Mouse (Mus musculus): Measurements from ENCODE around the gene Wdr18.

Wdr18 gene

GRCm38 (mm10) chr10:79977324-79977723 is 17.4 kb downstream of the Wdr18 start:
- no peak for DNase-seq (ENCODE audit: low spot score in 2 of 2)

DNA sequence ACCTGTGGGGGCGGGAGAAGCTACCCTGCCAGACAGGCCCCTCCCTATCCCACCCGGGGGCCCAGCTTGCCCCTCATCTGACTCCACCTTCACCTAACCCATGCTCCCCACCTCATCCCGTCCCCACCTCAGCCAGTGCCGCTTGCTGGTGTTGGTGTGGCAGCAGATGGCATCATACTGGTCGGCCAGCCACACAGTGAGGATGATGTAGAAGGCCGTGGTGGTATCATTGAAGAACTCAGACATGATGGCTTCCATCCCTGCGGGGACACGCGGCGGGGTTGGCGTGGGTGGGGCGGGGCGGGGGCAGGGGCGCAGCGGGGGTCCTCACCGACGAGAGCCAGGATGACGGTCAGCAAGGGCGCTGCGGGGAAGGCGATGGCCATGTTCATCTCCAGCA is 18.1 kb downstream of the Wdr18 start:
- no peak for DNase-seq (ENCODE audit: low spot score in 2 of 2)

DNA sequence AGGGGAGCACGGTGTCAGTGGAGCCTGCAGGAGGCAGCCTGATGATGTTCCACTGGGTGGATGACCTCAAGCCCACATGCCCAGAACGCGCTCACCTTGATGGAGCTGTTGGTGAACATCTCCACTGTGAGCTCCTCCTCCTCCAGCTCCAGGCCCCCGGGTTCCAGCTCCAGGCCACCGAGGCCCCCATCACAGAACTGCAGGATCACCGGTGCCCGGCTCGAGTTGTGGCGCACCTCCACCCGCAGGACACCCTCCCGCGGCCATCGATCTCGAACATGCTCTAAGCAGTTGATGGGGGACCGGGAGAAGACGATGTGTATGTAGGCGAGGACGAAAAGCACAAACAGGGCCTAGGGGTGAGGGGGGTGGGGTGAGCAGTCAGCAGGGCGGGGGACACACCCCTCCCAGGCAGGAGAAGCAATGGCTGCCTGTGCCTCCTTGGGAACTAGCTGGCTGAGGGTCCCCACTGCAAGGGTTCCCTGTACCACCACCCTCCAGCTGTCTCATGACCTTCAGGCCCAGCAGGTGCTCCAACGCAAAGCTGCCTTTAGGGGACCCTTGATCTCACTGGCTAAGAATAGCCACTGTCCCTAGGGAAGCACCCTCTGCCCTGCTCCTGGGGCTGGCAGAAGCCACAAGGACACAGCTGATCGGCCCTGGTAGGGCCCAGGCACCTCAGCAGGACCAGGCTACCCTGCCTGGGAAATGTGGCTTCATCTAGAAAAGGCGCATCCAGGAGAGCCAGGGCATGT is 19.6 kb downstream of the Wdr18 start:
- DNase-seq (ENCODE audit: low spot score in 2 of 2): no peak

DNA sequence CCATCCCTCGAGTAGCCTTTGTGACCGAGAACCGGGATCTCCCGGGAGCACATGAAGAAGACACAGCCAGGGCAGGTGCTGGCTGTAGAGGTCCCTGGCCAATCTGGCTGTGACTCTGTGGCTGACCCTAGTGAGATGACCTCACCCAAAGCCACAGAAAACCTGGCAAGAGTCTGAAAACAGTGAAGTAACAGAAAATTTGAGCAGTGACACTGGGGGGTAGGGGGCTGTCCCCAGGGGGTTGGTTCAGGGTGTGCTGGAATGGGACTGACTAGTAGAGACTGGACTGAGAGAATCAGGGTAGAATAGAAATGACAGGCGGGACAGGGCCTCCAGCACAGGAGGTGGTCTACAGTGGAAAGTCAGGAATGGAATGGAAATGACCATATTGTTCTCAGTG is 23.3 kb downstream of the Wdr18 start:
- DNase-seq (ENCODE audit: low spot score in 2 of 2): no peak

DNA sequence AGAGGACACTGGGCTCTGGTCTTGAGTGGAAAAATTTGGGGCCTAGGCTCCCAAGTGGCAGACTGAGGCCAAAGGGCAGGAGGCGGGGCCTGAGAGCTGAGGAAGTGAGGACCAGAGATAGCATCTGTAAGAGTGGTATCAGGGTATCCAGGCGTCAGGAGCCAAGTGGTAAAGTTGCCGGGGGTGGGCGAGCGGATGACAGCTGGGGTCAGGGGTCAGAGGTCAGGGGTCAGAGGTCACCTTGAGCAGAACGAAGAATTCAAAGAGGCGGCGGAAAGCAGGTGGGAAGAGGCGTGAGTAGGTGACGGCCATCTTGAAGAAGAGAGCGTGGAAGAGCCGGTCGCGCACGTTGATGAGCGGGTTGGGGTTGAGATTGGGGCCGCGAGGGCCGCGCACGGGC is 23.7 kb downstream of the Wdr18 start:
- DNase-seq (ENCODE audit: low spot score in 2 of 2): peak in 1 of 2 experiments; percentile 71

- DNase-seq (ENCODE audit: low spot score in 2 of 2): peak; percentile 65 to 84
Measured at GRCm38 (mm10) chr10:79984195-79984816, 24.4 kb downstream of the Wdr18 start, which contains the start of gene Tmem259. Gene Tmem259 (minus strand): TSS chr10:79984330.

GRCm38 (mm10) chr10:79984871-79985270 is 24.9 kb downstream of the Wdr18 start:
- peak; percentile 98 to 99 for DNase-seq (ENCODE audit: low spot score in 2 of 2)

DNA sequence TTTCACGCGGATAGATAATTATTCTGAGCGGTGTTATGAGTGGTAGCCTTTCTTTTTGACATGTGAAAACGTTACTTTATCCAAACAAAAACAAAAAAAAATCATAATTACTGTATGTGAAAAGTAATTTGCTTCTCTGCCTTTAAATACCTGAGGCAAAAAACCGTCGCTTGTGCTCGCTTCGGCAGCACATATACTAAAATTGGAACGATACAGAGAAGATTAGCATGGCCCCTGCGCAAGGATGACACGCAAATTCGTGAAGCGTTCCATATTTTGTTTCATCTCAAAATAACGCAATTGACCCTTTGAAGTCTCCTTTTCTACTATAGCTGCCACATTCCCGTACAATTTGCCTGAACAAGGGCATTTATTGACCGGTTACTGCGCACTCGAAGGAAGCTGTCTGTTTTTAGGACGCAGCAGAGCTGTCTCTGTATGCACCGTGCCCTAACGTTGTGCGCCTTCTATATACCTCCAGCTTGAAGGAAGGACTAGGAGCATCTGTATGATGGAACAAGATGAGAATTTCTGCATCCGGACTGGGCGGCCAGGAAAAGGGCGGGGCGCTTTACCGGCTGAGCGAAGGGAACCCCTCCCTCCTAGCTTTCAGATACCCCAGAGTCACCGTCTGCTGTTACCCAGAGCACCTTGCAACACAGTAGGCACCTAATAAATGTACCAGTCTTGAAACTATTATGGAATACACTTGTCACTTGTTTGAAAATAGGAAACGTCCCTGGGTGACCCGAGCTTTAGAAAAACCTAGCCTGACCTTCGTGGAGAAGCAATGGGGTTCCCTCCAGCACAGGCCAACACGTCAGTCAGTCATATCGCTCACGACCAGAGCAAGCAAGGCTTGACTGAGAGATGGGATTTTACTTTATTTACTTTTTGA is 25.6 kb downstream of the Wdr18 start:
- DNase-seq (ENCODE audit: low spot score in 2 of 2): peak; percentile 63 to 76

GRCm38 (mm10) chr10:79986232-79986878 is 26.4 kb downstream of the Wdr18 start:
- no peak for DNase-seq (ENCODE audit: low spot score in 2 of 2)

DNA sequence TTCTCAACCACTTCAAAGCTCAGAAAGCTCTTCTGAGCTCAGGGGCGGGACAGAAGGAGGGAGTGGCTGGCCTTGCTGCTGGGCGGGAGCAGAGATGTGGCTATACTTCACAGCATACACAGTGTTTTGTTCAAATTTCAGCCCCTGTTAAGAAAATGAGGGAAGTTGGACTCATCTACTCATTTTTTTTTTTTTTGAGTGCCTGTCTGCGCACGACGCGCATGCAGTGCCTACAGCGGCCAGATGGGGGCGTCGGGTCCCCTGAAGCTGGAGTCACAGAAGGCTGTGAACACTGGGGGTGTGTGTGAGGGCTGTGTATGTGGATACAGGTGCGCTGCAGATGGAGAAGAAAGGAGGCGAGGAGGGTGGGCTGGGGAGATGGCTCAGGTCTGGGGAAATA is 27.0 kb downstream of the Wdr18 start:
- peak in 1 of 2 experiments; percentile 85 for DNase-seq (ENCODE audit: low spot score in 2 of 2)

- DNase-seq (ENCODE audit: low spot score in 2 of 2): no peak
Measured at GRCm38 (mm10) chr10:79987771-79988505, 28.0 kb downstream of the Wdr18 start.

DNA sequence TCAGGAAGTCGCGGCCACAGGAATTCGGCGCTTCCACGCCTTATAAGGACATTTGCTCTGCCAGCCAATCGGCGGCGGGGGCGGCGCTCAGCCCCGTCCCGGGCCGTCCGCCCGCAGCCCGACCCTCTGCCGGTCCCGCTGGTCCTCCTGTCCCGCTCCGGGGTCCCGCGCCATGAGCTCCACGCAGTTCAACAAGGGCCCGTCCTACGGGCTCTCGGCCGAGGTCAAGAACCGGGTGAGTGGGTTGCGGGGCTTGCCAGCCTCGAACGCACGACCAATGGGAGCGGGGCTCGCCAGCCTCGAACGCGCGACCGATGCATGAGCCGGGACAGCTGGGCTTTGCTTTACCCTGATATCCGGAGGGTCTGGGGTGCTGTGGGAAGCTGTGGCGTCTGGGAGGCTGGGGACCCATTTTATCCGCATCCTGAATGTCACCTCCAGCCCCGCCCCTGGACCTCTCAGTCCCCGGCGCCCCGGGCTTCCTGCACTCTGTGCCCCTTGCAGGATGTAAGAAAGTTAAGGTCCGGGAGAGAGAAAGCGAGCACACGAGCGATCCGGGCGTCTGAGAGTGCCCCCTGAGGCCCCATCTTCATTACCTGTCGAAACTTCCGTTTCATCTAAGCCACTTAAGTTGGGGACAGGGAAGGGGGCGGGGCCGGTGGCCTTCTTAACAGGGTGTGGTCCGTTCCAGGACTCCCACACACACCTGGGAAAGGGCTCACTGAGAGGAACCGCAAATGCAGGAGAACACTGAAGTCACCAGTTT is 28.7 kb downstream of the Wdr18 start, which contains the start of gene Cnn2:
Gene Cnn2, plus strand, starts transcription at position 79 of the 766 bp plus-strand sequence.
- DNase-seq (ENCODE audit: low spot score in 2 of 2): no peak

DNA sequence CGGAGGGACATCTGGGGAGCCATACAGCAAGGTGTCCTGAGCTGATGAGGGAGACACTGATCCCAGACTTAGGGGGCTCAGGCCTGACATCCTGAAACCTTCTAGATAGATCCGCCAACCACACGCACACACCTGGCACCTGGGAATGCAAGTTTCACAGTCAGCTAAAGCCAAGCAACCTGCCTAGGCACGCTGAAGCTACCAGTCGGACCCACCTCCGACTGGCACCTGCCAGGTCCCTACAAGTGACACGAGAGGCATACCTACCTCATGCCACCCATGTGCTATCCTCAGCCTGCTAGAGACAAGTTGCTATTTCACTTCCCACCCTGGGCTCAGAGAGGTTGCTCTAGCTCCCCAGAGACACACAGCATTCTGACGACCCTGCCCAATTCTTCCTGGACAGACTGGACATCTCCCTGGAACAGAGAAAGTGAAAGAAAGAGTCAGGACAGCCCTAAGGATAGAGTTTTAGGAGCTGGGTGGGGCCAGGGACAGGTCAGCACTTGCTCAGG is 29.4 kb downstream of the Wdr18 start:
- no peak for DNase-seq (ENCODE audit: low spot score in 2 of 2)

DNA sequence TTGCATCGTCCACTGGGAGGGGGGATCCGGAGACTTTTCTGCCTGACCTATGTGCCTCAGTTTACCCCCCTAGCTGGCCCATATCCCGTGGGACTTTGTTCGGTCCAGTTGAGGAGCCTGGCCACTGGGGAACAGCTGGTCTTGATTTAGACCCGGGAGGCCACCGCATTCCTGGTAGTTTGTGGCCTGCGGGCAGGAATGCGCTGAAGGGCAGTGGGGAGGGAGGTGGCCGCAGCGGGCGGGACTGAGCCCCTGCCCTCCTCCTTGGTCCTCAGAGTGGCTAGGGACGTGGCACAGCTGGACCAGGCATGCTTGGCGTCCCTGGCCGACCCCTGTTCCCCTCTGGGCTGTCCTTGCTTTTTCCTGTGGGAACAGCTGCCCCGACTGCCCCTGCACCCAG is 29.9 kb downstream of the Wdr18 start:
- DNase-seq (ENCODE audit: low spot score in 2 of 2): no peak

- no peak for DNase-seq (ENCODE audit: low spot score in 2 of 2)
Measured at GRCm38 (mm10) chr10:79991099-79991498, 31.1 kb downstream of the Wdr18 start.

DNA sequence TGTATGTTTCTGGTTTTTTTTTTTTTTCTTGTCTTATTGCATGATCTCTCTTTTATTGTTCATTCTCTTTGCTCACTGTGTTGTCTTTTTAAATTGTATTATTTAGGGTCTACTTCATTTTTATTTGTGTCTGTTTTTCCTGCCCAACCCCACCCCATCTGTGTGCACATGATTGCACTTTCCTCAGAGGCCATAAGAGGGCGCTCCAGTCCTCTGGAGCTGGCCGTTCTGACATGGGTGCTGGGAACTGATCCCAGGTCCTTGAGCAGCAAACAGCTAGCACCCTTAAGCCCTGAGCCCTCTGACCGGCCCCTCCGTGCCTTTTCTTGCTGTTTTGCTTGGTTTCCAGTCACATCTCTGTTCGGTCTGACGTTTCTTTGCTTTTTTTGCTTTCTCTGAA is 31.6 kb downstream of the Wdr18 start:
- no peak for DNase-seq (ENCODE audit: low spot score in 2 of 2)

GRCm38 (mm10) chr10:79994397-79995115 is 34.6 kb downstream of the Wdr18 start:
- no peak for DNase-seq (ENCODE audit: low spot score in 2 of 2)

DNA sequence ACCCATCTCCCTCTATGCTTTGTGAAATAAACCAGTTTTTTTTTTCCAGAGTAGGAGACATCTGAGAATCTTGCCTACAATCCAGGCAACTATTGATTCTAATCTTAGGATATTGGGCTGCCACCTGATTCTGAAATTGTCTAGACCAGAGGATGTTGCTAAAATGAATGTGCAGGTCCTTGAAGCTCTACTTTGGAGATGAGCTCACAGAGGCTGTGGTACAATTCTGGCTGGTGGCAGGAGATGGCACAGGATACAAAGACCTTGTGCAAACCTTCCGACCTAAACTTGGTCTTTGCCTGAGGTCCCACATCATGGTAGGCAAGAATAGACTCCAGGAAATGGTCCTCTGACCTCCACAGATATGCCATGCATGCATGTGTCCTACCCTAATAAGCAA is 35.7 kb downstream of the Wdr18 start:
- DNase-seq (ENCODE audit: low spot score in 2 of 2): no peak

DNA sequence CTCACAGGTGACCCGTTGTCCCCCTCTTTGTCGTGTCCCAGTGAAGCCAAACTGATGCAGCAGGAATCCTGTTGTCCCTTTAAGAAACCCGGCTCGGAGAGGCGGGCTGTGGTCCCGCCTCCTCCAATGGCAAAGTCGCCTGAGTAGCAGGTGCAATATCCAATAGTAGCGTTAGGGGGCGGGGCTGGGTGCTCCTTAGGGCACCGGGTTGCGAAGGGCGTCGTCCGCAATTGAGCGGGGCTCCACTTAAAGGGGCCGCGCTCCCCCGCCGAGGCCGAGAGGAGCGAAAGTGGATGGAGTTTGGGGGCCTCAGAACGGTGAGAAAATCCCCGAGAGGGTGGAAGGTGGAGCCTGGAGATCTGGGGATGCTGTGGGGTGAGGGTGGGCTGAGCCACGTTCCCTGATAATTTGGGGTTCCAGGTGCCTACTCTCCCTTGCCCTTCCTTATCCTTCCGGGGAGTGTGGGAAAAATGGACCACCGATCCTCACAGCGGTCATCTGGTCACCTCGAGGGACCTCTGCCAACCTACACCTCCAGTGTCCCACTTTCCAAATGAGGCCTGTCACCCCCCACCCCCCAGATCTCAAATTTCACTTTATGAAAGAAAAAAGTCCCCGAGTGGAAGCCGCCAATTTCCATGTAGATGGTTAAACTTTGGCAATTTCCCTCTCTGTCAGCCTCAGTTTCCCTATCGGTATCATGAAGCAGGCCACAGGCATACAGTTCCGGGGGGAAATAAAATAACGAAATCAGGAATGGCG is 36.5 kb downstream of the Wdr18 start, which contains the start of gene Abca7:
Gene Abca7, plus strand, starts transcription at position 223 of the 762 bp plus-strand sequence.
- DNase-seq (ENCODE audit: low spot score in 2 of 2): peak; percentile 83 to 96
